Mouse (Mus musculus): Measurements from ENCODE around the gene Gm49405. TPM values are rescaled to one million over a fixed set of nuclear protein-coding genes. Genes with fewer than 3 reads are reported as not detected.

Gene Gm49405
- polyA plus RNA-seq, 1 experiment from 2014 or later, result 4.1 TPM

- ATAC-seq (ENCODE audit: extremely low read depth, insufficient number of reproducible peaks, low FRiP score, low TSS enrichment), result no peak
- Histone ChIP-seq H3K27me3 (replicated peaks) (no peaks in the 10 kb centered on the region), H3K9ac (no peak overlapping the region), H3K36me3 (peaks cover 4% of the 10 kb centered on the region; the same call in 1 of the 2 replicates), H3K27ac (replicated peaks) (no peak overlapping the region), H3K4me1 (peaks cover 37% of the 10 kb centered on the region), H3K4me2 (no peak overlapping the region), H3K9me3 (0 out of 2 replicates have a peak, but pooled peaks cover 3% of the 10 kb centered on the region), H3K4me3 (no peak overlapping the region)
- 80% methylated on average over 14 of the region's 14 CpGs for WGBS
Observed at GRCm38 (mm10) chr19:3988066-3988465, 12.4 kb upstream of the Gm49405 start.

GRCm38 (mm10) chr19:3988750-3989149, 11.7 kb upstream of the Gm49405 start:
- no peak overlapping the region for H3K4me2 ChIP-seq

GRCm38 (mm10) chr19:3990804-3991203, 9.6 kb upstream of the Gm49405 start:
- Histone ChIP-seq H3K4me2 (no peak overlapping the region), H3K9me3 (0 out of 2 replicates have a peak, but pooled peaks cover 3% of the 10 kb centered on the region), H3K27me3 (replicated peaks) (no peaks in the 10 kb centered on the region; the same call in 1 of the 2 replicates), H3K9ac (no peak overlapping the region), H3K27ac (replicated peaks) (no peak overlapping the region), H3K4me1 (peaks cover 19% of the 10 kb centered on the region), H3K4me3 (no peak overlapping the region), H3K36me3 (peaks cover 4% of the 10 kb centered on the region; the same call in 1 of the 2 replicates)
- WGBS, result 44% methylated on average over 6 of the region's 6 CpGs
- no peak for ATAC-seq (ENCODE audit: extremely low read depth, insufficient number of reproducible peaks, low FRiP score, low TSS enrichment)

More at GRCm38 (mm10) chr19:3988750-3989149, 11.7 kb upstream of the Gm49405 start:
- no peak overlapping the region for H3K9ac ChIP-seq
- H3K9me3 ChIP-seq, result 0 out of 2 replicates have a peak, but pooled peaks cover 3% of the 10 kb centered on the region
- no peak for ATAC-seq (ENCODE audit: extremely low read depth, insufficient number of reproducible peaks, low FRiP score, low TSS enrichment)
- no peak overlapping the region for H3K27ac ChIP-seq (replicated peaks)
- peaks cover 4% of the 10 kb centered on the region; the same call in 1 of the 2 replicates for H3K36me3 ChIP-seq
- no peaks in the 10 kb centered on the region; the same call in 1 of the 2 replicates for H3K27me3 ChIP-seq (replicated peaks)
- H3K4me1 ChIP-seq, result peaks cover 31% of the 10 kb centered on the region
- no peak overlapping the region for H3K4me3 ChIP-seq
- 87% methylated on average over 4 of the region's 4 CpGs for WGBS

GRCm38 (mm10) chr19:3991562-3991961, 8.9 kb upstream of the Gm49405 start:
- H3K4me2 ChIP-seq, result no peak overlapping the region
- peaks cover 3% of the 10 kb centered on the region; the same call in 1 of the 2 replicates for H3K27me3 ChIP-seq (replicated peaks)
- no peak overlapping the region for H3K9ac ChIP-seq
- ATAC-seq (ENCODE audit: extremely low read depth, insufficient number of reproducible peaks, low FRiP score, low TSS enrichment), result no peak
- H3K36me3 ChIP-seq, result peaks cover 4% of the 10 kb centered on the region; the same call in 1 of the 2 replicates
- 82% methylated on average over 3 of the region's 3 CpGs for WGBS
- no peak overlapping the region for H3K4me3 ChIP-seq
- H3K4me1 ChIP-seq, result peaks cover 11% of the 10 kb centered on the region
- H3K9me3 ChIP-seq, result 0 out of 2 replicates have a peak, but pooled peaks cover 3% of the 10 kb centered on the region
- no peak overlapping the region for H3K27ac ChIP-seq (replicated peaks)

- Histone ChIP-seq H3K27me3 (replicated peaks) (peaks cover 4% of the 10 kb centered on the region; the same call in 1 of the 2 replicates), H3K9me3 (0 out of 2 replicates have a peak, but pooled peaks cover 3% of the 10 kb centered on the region), H3K4me3 (no peak overlapping the region), H3K9ac (no peak overlapping the region), H3K4me1 (peaks cover 7% of the 10 kb centered on the region), H3K4me2 (no peak overlapping the region), H3K27ac (replicated peaks) (no peak overlapping the region), H3K36me3 (peaks cover 4% of the 10 kb centered on the region; the same call in 1 of the 2 replicates)
- WGBS, result 83% methylated on average over 3 of the region's 3 CpGs
- ATAC-seq (ENCODE audit: extremely low read depth, insufficient number of reproducible peaks, low FRiP score, low TSS enrichment), result no peak
Observed at GRCm38 (mm10) chr19:3991966-3992365, 8.5 kb upstream of the Gm49405 start.

- no peak within 1 kb of the TSS for H3K27ac ChIP-seq (replicated peaks)
- no peak within 1 kb of the TSS for H3K4me3 ChIP-seq
- ATAC-seq (ENCODE audit: extremely low read depth, insufficient number of reproducible peaks, low FRiP score, low TSS enrichment), result no peak
- H3K4me2 ChIP-seq, result no peak within 1 kb of the TSS
- 43% methylated on average over 5 of the region's 5 CpGs for WGBS
- H3K9me3 ChIP-seq, result 0 out of 2 replicates have a peak, but pooled peaks cover 3% of the 10 kb centered on the region
- H3K36me3 ChIP-seq, result peaks cover 4% of the 10 kb centered on the region; the same call in 1 of the 2 replicates
- no peak within 1 kb of the TSS for H3K9ac ChIP-seq
- peaks cover 4% of the 10 kb centered on the region; the same call in 1 of the 2 replicates for H3K27me3 ChIP-seq (replicated peaks)
- peaks cover 3% of the 10 kb centered on the region; the same call in 1 of the 2 replicates for H3K4me1 ChIP-seq
Observed at GRCm38 (mm10) chr19:3992416-3992815, 8.0 kb upstream of the Gm49405 start, which contains the start of gene Tbx10. Tbx10 (plus strand) TSS chr19:3992752.

- Histone ChIP-seq H3K4me3 (no peak overlapping the region), H3K4me2 (no peak overlapping the region), H3K27ac (replicated peaks) (no peak overlapping the region), H3K9ac (no peak overlapping the region), H3K27me3 (replicated peaks) (peaks cover 4% of the 10 kb centered on the region; the same call in 1 of the 2 replicates), H3K9me3 (no peaks in the 10 kb centered on the region), H3K4me1 (peaks cover 9% of the 10 kb centered on the region), H3K36me3 (no peaks in the 10 kb centered on the region)
- no peak for ATAC-seq (ENCODE audit: extremely low read depth, insufficient number of reproducible peaks, low FRiP score, low TSS enrichment)
- WGBS, result 70% methylated on average over 6 of the region's 6 CpGs
Observed at GRCm38 (mm10) chr19:3994932-3995331, 5.5 kb upstream of the Gm49405 start.

- Histone ChIP-seq H3K27ac (replicated peaks) (no peak overlapping the region), H3K4me1 (peaks cover 9% of the 10 kb centered on the region), H3K9ac (no peak overlapping the region), H3K4me2 (no peak overlapping the region), H3K4me3 (no peak overlapping the region), H3K36me3 (no peaks in the 10 kb centered on the region), H3K27me3 (replicated peaks) (peaks cover 4% of the 10 kb centered on the region; the same call in 1 of the 2 replicates), H3K9me3 (no peaks in the 10 kb centered on the region)
- ATAC-seq (ENCODE audit: extremely low read depth, insufficient number of reproducible peaks, low FRiP score, low TSS enrichment), result no peak
- 82% methylated on average over 3 of the region's 3 CpGs for WGBS
Observed at GRCm38 (mm10) chr19:3995505-3995904, 4.9 kb upstream of the Gm49405 start.

- Histone ChIP-seq H3K36me3 (no peaks in the 10 kb centered on the region), H3K9ac (no peak overlapping the region), H3K27me3 (replicated peaks) (peaks cover 4% of the 10 kb centered on the region; the same call in 1 of the 2 replicates), H3K4me2 (no peak overlapping the region), H3K9me3 (no peaks in the 10 kb centered on the region), H3K4me3 (no peak overlapping the region), H3K4me1 (peaks cover 13% of the 10 kb centered on the region), H3K27ac (replicated peaks) (no peak overlapping the region)
- no peak for ATAC-seq (ENCODE audit: extremely low read depth, insufficient number of reproducible peaks, low FRiP score, low TSS enrichment)
- WGBS, result 57% methylated on average over 7 of the region's 7 CpGs
Observed at GRCm38 (mm10) chr19:3996106-3996505, 4.3 kb upstream of the Gm49405 start.

GRCm38 (mm10) chr19:3996747-3997146, 3.7 kb upstream of the Gm49405 start:
- H3K4me1 ChIP-seq, result peaks cover 19% of the 10 kb centered on the region
- H3K4me2 ChIP-seq, result no peak overlapping the region
- no peak overlapping the region for H3K4me3 ChIP-seq
- H3K9ac ChIP-seq, result no peak overlapping the region
- no peak overlapping the region for H3K27ac ChIP-seq (replicated peaks)
- no peaks in the 10 kb centered on the region for H3K9me3 ChIP-seq
- no peak for ATAC-seq (ENCODE audit: extremely low read depth, insufficient number of reproducible peaks, low FRiP score, low TSS enrichment)
- H3K27me3 ChIP-seq (replicated peaks), result peaks cover 4% of the 10 kb centered on the region; the same call in 1 of the 2 replicates
- no peaks in the 10 kb centered on the region for H3K36me3 ChIP-seq
- WGBS, result 68% methylated on average over 8 of the region's 8 CpGs

GRCm38 (mm10) chr19:3997231-3997630, 3.2 kb upstream of the Gm49405 start:
- H3K4me3 ChIP-seq, result no peak overlapping the region
- H3K27ac ChIP-seq (replicated peaks), result no peak overlapping the region
- peaks cover 24% of the 10 kb centered on the region for H3K4me1 ChIP-seq
- H3K9ac ChIP-seq, result peak overlapping the region; percentile 6; the same call in 1 of the 2 replicates
- H3K27me3 ChIP-seq (replicated peaks), result peaks cover 4% of the 10 kb centered on the region; the same call in 1 of the 2 replicates
- H3K36me3 ChIP-seq, result no peaks in the 10 kb centered on the region
- 45% methylated on average over 8 of the region's 8 CpGs for WGBS
- no peak overlapping the region for H3K4me2 ChIP-seq
- ATAC-seq (ENCODE audit: extremely low read depth, insufficient number of reproducible peaks, low FRiP score, low TSS enrichment), result no peak
- H3K9me3 ChIP-seq, result no peaks in the 10 kb centered on the region

GRCm38 (mm10) chr19:3998335-3998734, 2.1 kb upstream of the Gm49405 start:
- ATAC-seq (ENCODE audit: extremely low read depth, insufficient number of reproducible peaks, low FRiP score, low TSS enrichment), result no peak
- Histone ChIP-seq H3K4me1 (peaks cover 33% of the 10 kb centered on the region), H3K4me3 (no peak overlapping the region), H3K4me2 (no peak overlapping the region), H3K27me3 (replicated peaks) (peaks cover 4% of the 10 kb centered on the region; the same call in 1 of the 2 replicates), H3K9me3 (no peaks in the 10 kb centered on the region), H3K9ac (no peak overlapping the region), H3K27ac (replicated peaks) (no peak overlapping the region), H3K36me3 (no peaks in the 10 kb centered on the region)
- 68% methylated on average over 8 of the region's 8 CpGs for WGBS

Data from heart, embryonic 13.5 days (tissue).